Mouse (Mus musculus): Measurements from ENCODE around the gene Lrba.

- no peak for TF ChIP-seq CTCF (IDR thresholded peaks at IDR 0.05; ENCODE audit: low read depth)
- TF ChIP-seq EP300 (optimal IDR thresholded peaks at IDR 0.05): no peak
Measured at GRCm38 (mm10) chr3:86545945-86546344, 321.5 kb downstream of the Lrba start.
